Mouse (Mus musculus) liver, embryonic 14.5 days (tissue): Measurements from ENCODE around the gene Cdh23. TPM values are rescaled to one million over a fixed set of nuclear protein-coding genes. Genes with fewer than 3 reads are reported as not detected.
"Not testable (repeated sequence)": the region's sequence is repeated elsewhere in the genome, so short reads cannot be mapped to it uniquely, and the experiment has no call there.

Experiments
- ATAC-seq: fragments of 200-750 bp; cut with Nextera tagmentation; 2 replicates; pipeline ENCODE4 v1.8.0; 2017; ENCODE audit warnings: moderate number of reproducible peaks, mild to moderate bottlenecking, moderate library complexity; ENCODE audit not compliant: insufficient read depth
- DNase-seq, 3 experiments: peaks; one replicate each; pipeline ENCODE4 v3.0.0-alpha.2; 2012 to 2013; ENCODE audit warnings: low read depth in 3 of 3, low spot score in 3 of 3
- H3K27ac ChIP-seq: fragments of 300-500 bp; sonication (generic); 2 replicates; pipeline ENCODE4 v1.5.1; 2014; ENCODE audit warnings: moderate library complexity, mild to moderate bottlenecking, control low read depth, inconsistent platforms
- H3K27me3 ChIP-seq: fragments of 300-500 bp; sonication (generic); 2 replicates; pipeline ENCODE4 v1.6.1; 2014; ENCODE audit warnings: mild to moderate bottlenecking, low read length, moderate library complexity; ENCODE audit not compliant: control insufficient read depth, insufficient read depth
- H3K36me3 ChIP-seq: fragments of 300-500 bp; sonication (generic); replicated peaks from 2 replicates; pipeline ENCODE4 v1.6.1; 2014; ENCODE audit warnings: low read depth; ENCODE audit not compliant: control insufficient read depth, insufficient read depth
- H3K4me1 ChIP-seq, 2 experiments: fragments of 200-500 bp in 1 of 2; fragments of 300-500 bp in 1 of 2; sonication (generic) in 1 of 2; replicated peaks; 2 replicates each; pipeline ENCODE4 v1.6.1; 2012 to 2014; ENCODE audit warnings: antibody characterized with exemption in 1 of 2, inconsistent platforms in 1 of 2, low read length in 1 of 2; ENCODE audit not compliant: control insufficient read depth in 2 of 2, insufficient read depth in 2 of 2
- H3K4me2 ChIP-seq: fragments of 300-500 bp; sonication (generic); 2 replicates; pipeline ENCODE4 v1.6.1; 2014; ENCODE audit warnings: low read depth, mild to moderate bottlenecking, control low read depth, moderate library complexity
- H3K4me3 ChIP-seq, 2 experiments: fragments of 200-500 bp in 1 of 2; fragments of 300-500 bp in 1 of 2; sonication (generic) in 1 of 2; 2 replicates each; pipeline ENCODE4 v1.5.1; 2012 to 2014; ENCODE audit warnings: low read depth in 2 of 2, low read length in 2 of 2, mild to moderate bottlenecking in 2 of 2, control low read depth in 1 of 2, inconsistent platforms in 1 of 2, moderate library complexity in 1 of 2; ENCODE audit not compliant: insufficient read depth in 1 of 2
- H3K9ac ChIP-seq: fragments of 300-500 bp; sonication (generic); replicated peaks from 2 replicates; pipeline ENCODE4 v1.6.1; 2014; ENCODE audit warnings: mild to moderate bottlenecking, control low read depth, moderate library complexity
- H3K9me3 ChIP-seq: fragments of 300-500 bp; sonication (generic); 2 replicates; pipeline ENCODE4 v1.6.1; 2016; ENCODE audit warnings: low read length, mixed read lengths; ENCODE audit not compliant: control insufficient read depth
- CTCF ChIP-seq: IDR thresholded peaks from 2 replicates; pipeline ENCODE4 v1.5.1; 2016; ENCODE audit warnings: antibody characterized with exemption, low read depth, control low read depth
- EP300 ChIP-seq: IDR thresholded peaks from 2 replicates; pipeline ENCODE4 v1.6.1; 2016; ENCODE audit warnings: antibody characterized with exemption, low read depth
- WGBS: fragments of 180-500 bp; shearing (Covaris S2); extraction: QIAGEN DNeasy Blood & Tissue Kit; methylation state at CpG from one replicate; pipeline ENCODE4 v1.1.7; 2014; ENCODE audit not compliant: insufficient replicate concordance; 5-methylcytosine and 5-hydroxymethylcytosine counted together
- polyA plus RNA-seq, 2 experiments: library from polyadenylated mRNA; depleted of rRNA in 1 of 2; stranded (reverse) in 1 of 2; unstranded in 1 of 2; fragments of >200 nt; fragmentation: Nextera tagmentation in 1 of 2; extraction: Ambion mirVana in 1 of 2; gene quantifications; 2 replicates each; pipeline versions ENCODE4 v1.2.1 to v1.2.3; 2012 to 2014

The Cdh23 gene
- polyA plus RNA-seq (2012; rRNA removed): 0.02 and 0.06 TPM in 2 replicates
- polyA plus RNA-seq (2014; fragmentation: Nextera tagmentation; extraction: Ambion mirVana): 0.06 TPM in 1 of 2 replicates, not detected in the other

- 67% methylated on average over 6 of the region's 6 CpGs for WGBS
These were observed at the start of gene Cdh23 for GRCm38 (mm10) chr10:60696390-60696789. Gene Cdh23, minus strand, starts transcription at chr10:60696490.

GRCm38 (mm10) chr10:60744543-60745290, 48.4 kb upstream of the Cdh23 start:
- TF ChIP-seq EP300 (no peak), CTCF (no peak)
- ATAC-seq: no peak
- H3K27ac ChIP-seq: no peak overlapping the region
- no peak for DNase-seq
- H3K4me2 ChIP-seq: no peak overlapping the region
- H3K9me3 ChIP-seq: no peaks in the 10 kb centered on the region
- H3K4me3 ChIP-seq: no peak overlapping the region
- no peaks in the 10 kb centered on the region for H3K36me3 ChIP-seq
- no peak overlapping the region for H3K9ac ChIP-seq
- H3K27me3 ChIP-seq: no peaks in the 10 kb centered on the region
- 73% methylated on average over 14 of the region's 14 CpGs for WGBS
- peaks cover 0 to 2% of the 10 kb centered on the region in 2 experiments; a peak in 1 of 4 replicates for H3K4me1 ChIP-seq

More at GRCm38 (mm10) chr10:60696390-60696789, at the start of gene Cdh23:
- Histone ChIP-seq H3K36me3 (no peaks in the 10 kb centered on the region), H3K9me3 (no peaks in the 10 kb centered on the region), H3K4me3 (no peak within 1 kb of the TSS), H3K4me1 (no peaks in the 10 kb centered on the region), H3K27me3 (no peaks in the 10 kb centered on the region), H3K9ac (no peak within 1 kb of the TSS), H3K4me2 (no peak within 1 kb of the TSS), H3K27ac (no peak within 1 kb of the TSS)
- DNase-seq: no peak
- ATAC-seq: no peak
- TF ChIP-seq CTCF: no peak
- no peak for TF ChIP-seq EP300

- Histone ChIP-seq H3K36me3 (no peaks in the 10 kb centered on the region), H3K27ac (no peak overlapping the region), H3K9ac (no peak overlapping the region), H3K9me3 (no peaks in the 10 kb centered on the region), H3K4me1 (peaks cover 0 to 2% of the 10 kb centered on the region in 2 experiments; a peak in 1 of 4 replicates), H3K27me3 (no peaks in the 10 kb centered on the region), H3K4me3 (no peak overlapping the region), H3K4me2 (no peak overlapping the region)
- TF ChIP-seq EP300: no peak
- no peak for TF ChIP-seq CTCF
- DNase-seq: no peak
- ATAC-seq: no peak
- 55% methylated on average over 9 of the region's 9 CpGs for WGBS
These were observed 47.4 kb upstream of the Cdh23 start for GRCm38 (mm10) chr10:60743681-60744080.

GRCm38 (mm10) chr10:60742942-60743341, 46.7 kb upstream of the Cdh23 start:
- no peak for ATAC-seq
- Histone ChIP-seq H3K9me3 (no peaks in the 10 kb centered on the region), H3K36me3 (no peaks in the 10 kb centered on the region), H3K27me3 (no peaks in the 10 kb centered on the region), H3K27ac (no peak overlapping the region), H3K4me3 (no peak overlapping the region), H3K4me1 (peaks cover 0 to 2% of the 10 kb centered on the region in 2 experiments; a peak in 1 of 4 replicates), H3K9ac (no peak overlapping the region), H3K4me2 (no peak overlapping the region)
- 70% methylated on average over 6 of the region's 6 CpGs for WGBS
- no peak for DNase-seq
- TF ChIP-seq EP300 (no peak), CTCF (no peak)

- not testable (repeated sequence) for H3K36me3 ChIP-seq, ATAC-seq, H3K9ac ChIP-seq, H3K9me3 ChIP-seq, H3K4me1 ChIP-seq, H3K4me2 ChIP-seq, DNase-seq, H3K27me3 ChIP-seq, H3K27ac ChIP-seq, H3K4me3 ChIP-seq
- 50% methylated on average over 1 of the region's 1 CpGs for WGBS
These were observed 46.0 kb upstream of the Cdh23 start for GRCm38 (mm10) chr10:60742296-60742695.
